Mouse (Mus musculus): Measurements from ENCODE around the gene Gm17606.

Gm17606 gene

GRCm38 (mm10) chr14:54640946-54641304 lies at the start of gene Gm17606:
Gene Gm17606, plus strand, starts transcription at chr14:54640952.
- peak within 1 kb of the TSS; percentile 86 for H3K4me3 ChIP-seq (replicated peaks; ENCODE audit: low read length)
- peaks cover 30% of the 10 kb centered on the region for H3K27me3 ChIP-seq (ENCODE audit: insufficient read depth, low read length)
- no peaks in the 10 kb centered on the region for H3K9me3 ChIP-seq (ENCODE audit: low read length)
- peaks cover 49% of the 10 kb centered on the region for H3K36me3 ChIP-seq (ENCODE audit: insufficient read depth, low read length)
- no peak for TF ChIP-seq CTCF (conservative IDR thresholded peaks at IDR 0.05; ENCODE audit: low read length)
- no peak for TF ChIP-seq NANOG (IDR thresholded peaks at IDR 0.05; ENCODE audit: borderline replicate concordance, low read length)
- no peak for TF ChIP-seq POU5F1 (IDR thresholded peaks at IDR 0.05; ENCODE audit: borderline replicate concordance, low read length)
- H3K4me1 ChIP-seq (replicated peaks; ENCODE audit: low read depth, low read length), result peaks cover 58% of the 10 kb centered on the region

- TF ChIP-seq POU5F1 (IDR thresholded peaks at IDR 0.05; ENCODE audit: borderline replicate concordance, low read length), result no peak
- no peak for TF ChIP-seq NANOG (IDR thresholded peaks at IDR 0.05; ENCODE audit: borderline replicate concordance, low read length)
- TF ChIP-seq CTCF (conservative IDR thresholded peaks at IDR 0.05; ENCODE audit: low read length), result no peak
- H3K27me3 ChIP-seq (ENCODE audit: insufficient read depth, low read length), result peaks cover 14% of the 10 kb centered on the region
- no peaks in the 10 kb centered on the region for H3K9me3 ChIP-seq (ENCODE audit: low read length)
- peak overlapping the region; percentile 61 for H3K4me3 ChIP-seq (replicated peaks; ENCODE audit: low read length)
- H3K36me3 ChIP-seq (ENCODE audit: insufficient read depth, low read length), result peaks cover 7% of the 10 kb centered on the region; the same call in 1 of the 2 replicates
- peaks cover 57% of the 10 kb centered on the region for H3K4me1 ChIP-seq (replicated peaks; ENCODE audit: low read depth, low read length)
These were observed 49.7 kb upstream of the Gm17606 start for GRCm38 (mm10) chr14:54591056-54591455.

- Histone ChIP-seq H3K9me3 (ENCODE audit: low read length) (no peaks in the 10 kb centered on the region), H3K36me3 (ENCODE audit: insufficient read depth, low read length) (peaks cover 7% of the 10 kb centered on the region; the same call in 1 of the 2 replicates), H3K4me1 (replicated peaks; ENCODE audit: low read depth, low read length) (peaks cover 59% of the 10 kb centered on the region), H3K27me3 (ENCODE audit: insufficient read depth, low read length) (peaks cover 14% of the 10 kb centered on the region), H3K4me3 (replicated peaks; ENCODE audit: low read length) (no peak overlapping the region)
- no peak for TF ChIP-seq POU5F1 (IDR thresholded peaks at IDR 0.05; ENCODE audit: borderline replicate concordance, low read length)
- TF ChIP-seq NANOG (IDR thresholded peaks at IDR 0.05; ENCODE audit: borderline replicate concordance, low read length), result no peak
- no peak for TF ChIP-seq CTCF (conservative IDR thresholded peaks at IDR 0.05; ENCODE audit: low read length)
These were observed 48.3 kb upstream of the Gm17606 start for GRCm38 (mm10) chr14:54592319-54592934.

- no peaks in the 10 kb centered on the region for H3K9me3 ChIP-seq (ENCODE audit: low read length)
- H3K4me1 ChIP-seq (replicated peaks; ENCODE audit: low read depth, low read length), result peaks cover 53% of the 10 kb centered on the region
- TF ChIP-seq CTCF (conservative IDR thresholded peaks at IDR 0.05; ENCODE audit: low read length) (peak; percentile 59), NANOG (IDR thresholded peaks at IDR 0.05; ENCODE audit: borderline replicate concordance, low read length) (no peak), POU5F1 (IDR thresholded peaks at IDR 0.05; ENCODE audit: borderline replicate concordance, low read length) (no peak)
- peaks cover 14% of the 10 kb centered on the region for H3K27me3 ChIP-seq (ENCODE audit: insufficient read depth, low read length)
- peaks cover 9% of the 10 kb centered on the region for H3K36me3 ChIP-seq (ENCODE audit: insufficient read depth, low read length)
- H3K4me3 ChIP-seq (replicated peaks; ENCODE audit: low read length), result 0 out of 2 replicates have a peak overlapping the region, but pooled peaks have one; percentile 77
These were observed 46.7 kb upstream of the Gm17606 start for GRCm38 (mm10) chr14:54594055-54594454.

GRCm38 (mm10) chr14:54594631-54595414 lies 45.9 kb upstream of the Gm17606 start:
- TF ChIP-seq NANOG (IDR thresholded peaks at IDR 0.05; ENCODE audit: borderline replicate concordance, low read length) (no peak), CTCF (conservative IDR thresholded peaks at IDR 0.05; ENCODE audit: low read length) (no peak), POU5F1 (IDR thresholded peaks at IDR 0.05; ENCODE audit: borderline replicate concordance, low read length) (no peak)
- no peaks in the 10 kb centered on the region for H3K9me3 ChIP-seq (ENCODE audit: low read length)

GRCm38 (mm10) chr14:54597084-54597483 lies 43.7 kb upstream of the Gm17606 start:
- Histone ChIP-seq H3K27me3 (ENCODE audit: insufficient read depth, low read length) (peaks cover 14% of the 10 kb centered on the region), H3K4me1 (replicated peaks; ENCODE audit: low read depth, low read length) (peaks cover 40% of the 10 kb centered on the region), H3K4me3 (replicated peaks; ENCODE audit: low read length) (no peak overlapping the region), H3K36me3 (ENCODE audit: insufficient read depth, low read length) (peaks cover 6% of the 10 kb centered on the region; the same call in 1 of the 2 replicates), H3K9me3 (ENCODE audit: low read length) (no peaks in the 10 kb centered on the region)
- TF ChIP-seq POU5F1 (IDR thresholded peaks at IDR 0.05; ENCODE audit: borderline replicate concordance, low read length), result no peak
- TF ChIP-seq NANOG (IDR thresholded peaks at IDR 0.05; ENCODE audit: borderline replicate concordance, low read length), result no peak
- peak; percentile 59 for TF ChIP-seq CTCF (conservative IDR thresholded peaks at IDR 0.05; ENCODE audit: low read length)

More at GRCm38 (mm10) chr14:54594631-54595414, 45.9 kb upstream of the Gm17606 start:
- Histone ChIP-seq H3K4me3 (replicated peaks; ENCODE audit: low read length) (peak overlapping the region; percentile 77), H3K27me3 (ENCODE audit: insufficient read depth, low read length) (peaks cover 14% of the 10 kb centered on the region), H3K4me1 (replicated peaks; ENCODE audit: low read depth, low read length) (peaks cover 53% of the 10 kb centered on the region), H3K36me3 (ENCODE audit: insufficient read depth, low read length) (peaks cover 13% of the 10 kb centered on the region)

- Histone ChIP-seq H3K36me3 (ENCODE audit: insufficient read depth, low read length) (peaks cover 6% of the 10 kb centered on the region; the same call in 1 of the 2 replicates), H3K4me1 (replicated peaks; ENCODE audit: low read depth, low read length) (peaks cover 36% of the 10 kb centered on the region), H3K4me3 (replicated peaks; ENCODE audit: low read length) (no peak overlapping the region), H3K27me3 (ENCODE audit: insufficient read depth, low read length) (no peaks in the 10 kb centered on the region), H3K9me3 (ENCODE audit: low read length) (no peaks in the 10 kb centered on the region)
- TF ChIP-seq NANOG (IDR thresholded peaks at IDR 0.05; ENCODE audit: borderline replicate concordance, low read length), result no peak
- no peak for TF ChIP-seq CTCF (conservative IDR thresholded peaks at IDR 0.05; ENCODE audit: low read length)
- TF ChIP-seq POU5F1 (IDR thresholded peaks at IDR 0.05; ENCODE audit: borderline replicate concordance, low read length), result no peak
These were observed 39.2 kb upstream of the Gm17606 start for GRCm38 (mm10) chr14:54601601-54602000.

- Histone ChIP-seq H3K27me3 (ENCODE audit: insufficient read depth, low read length) (no peaks in the 10 kb centered on the region), H3K4me3 (replicated peaks; ENCODE audit: low read length) (peak overlapping the region; percentile 86), H3K36me3 (ENCODE audit: insufficient read depth, low read length) (peaks cover 6% of the 10 kb centered on the region; the same call in 1 of the 2 replicates), H3K4me1 (replicated peaks; ENCODE audit: low read depth, low read length) (peaks cover 33% of the 10 kb centered on the region), H3K9me3 (ENCODE audit: low read length) (no peaks in the 10 kb centered on the region)
- TF ChIP-seq NANOG (IDR thresholded peaks at IDR 0.05; ENCODE audit: borderline replicate concordance, low read length) (no peak), CTCF (conservative IDR thresholded peaks at IDR 0.05; ENCODE audit: low read length) (no peak), POU5F1 (IDR thresholded peaks at IDR 0.05; ENCODE audit: borderline replicate concordance, low read length) (no peak)
These were observed 38.1 kb upstream of the Gm17606 start for GRCm38 (mm10) chr14:54602613-54603012.

All from E14TG2a.4 (cell line).